Mouse (Mus musculus): ENCODE data around the gene Itpkb.

DNA sequence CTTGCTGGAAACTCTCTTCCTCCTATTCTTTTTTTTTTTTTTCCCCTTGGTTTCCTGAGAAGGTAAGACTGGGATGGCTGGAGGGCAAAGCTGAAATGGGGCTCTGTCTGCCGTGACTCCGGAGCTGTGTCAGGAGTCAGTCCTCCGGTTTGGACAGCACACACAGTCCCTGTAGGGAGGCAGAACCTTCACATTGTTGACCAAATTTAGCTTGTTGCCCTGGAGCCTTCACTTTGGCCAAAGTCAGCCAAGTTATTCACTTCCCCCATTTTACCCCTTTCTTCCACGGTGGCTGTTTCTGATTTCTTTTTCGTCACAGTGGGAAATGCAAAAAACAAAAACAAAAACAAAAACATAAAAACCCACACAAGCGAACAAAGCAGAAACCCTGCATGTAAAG lies 18.0 kb upstream of the Itpkb start:
- no peak for TF ChIP-seq CHD2 (IDR thresholded peaks at IDR 0.05; ENCODE audit: low read depth, low read length)
- no peak for TF ChIP-seq ZC3H11A (IDR thresholded peaks at IDR 0.05; ENCODE audit: borderline replicate concordance, low read depth, low read length)
- TF ChIP-seq ZNF384 (IDR thresholded peaks at IDR 0.05; ENCODE audit: low read depth, low read length) = no peak
- TF ChIP-seq HCFC1 (IDR thresholded peaks at IDR 0.05; ENCODE audit: borderline replicate concordance, insufficient read depth, low read length) = no peak
